9 mouse cellular contexts compared by ENCODE assay signal in genomic region chr12:86835899-86836298, GRCm38 (mm10). TPM values are rescaled to one million over a fixed set of nuclear protein-coding genes. Genes with fewer than 3 reads are reported as not detected.
DNase-seq lines count a peak whose midpoint lies in the region; ATAC-seq and TF ChIP-seq lines count a peak whose summit lies in the region.
"Had no signal": no experiment of that assay in that cellular context is flagged by ENCODE, and none has a peak within 500 bp of the region (broad histone marks: within the 10 kb centered on the region; RNA-seq: fewer than 3 reads in every experiment).

No protein-coding gene starts in this region.

- no peaks in the 10 kb centered on the region for H3K36me3 ChIP-seq in heart, embryonic 12.5 days
- H3K36me3 ChIP-seq in megakaryocyte, embryonic 14.5 days (replicated peaks; ENCODE audit: low read length) = no peaks in the 10 kb centered on the region
- H3K36me3 ChIP-seq in heart, embryonic 14.5 days (ENCODE audit: control insufficient read depth, insufficient read depth, low read length) = no peaks in the 10 kb centered on the region
- H3K36me3 ChIP-seq in small intestine, adult 2 months (ENCODE audit: control insufficient read depth, insufficient read depth, low read length) = no peaks in the 10 kb centered on the region
- H3K36me3 ChIP-seq in forebrain, postnatal 0 days (ENCODE audit: insufficient read depth) = no peaks in the 10 kb centered on the region

- ATAC-seq in heart, embryonic 12.5 days (ENCODE audit: insufficient number of reproducible peaks, low FRiP score) = no peak
- ATAC-seq in megakaryocyte, adult 5-6 weeks (ENCODE audit: poor library complexity, severe bottlenecking) = no peak
- ATAC-seq in heart, embryonic 14.5 days (ENCODE audit: insufficient number of reproducible peaks, insufficient read depth, low FRiP score, low read depth) = no peak
- ATAC-seq in forebrain, postnatal 0 days = no peak

- H3K27me3 ChIP-seq in heart, embryonic 12.5 days (replicated peaks) = no peaks in the 10 kb centered on the region
- H3K27me3 ChIP-seq in megakaryocyte, embryonic 14.5 days (replicated peaks) = no peaks in the 10 kb centered on the region
- no peaks in the 10 kb centered on the region for H3K27me3 ChIP-seq in heart, embryonic 14.5 days (ENCODE audit: control insufficient read depth, insufficient read depth, low read length)
- H3K27me3 ChIP-seq in small intestine, adult 2 months (ENCODE audit: control insufficient read depth, insufficient read depth, low read length) = no peaks in the 10 kb centered on the region
- H3K27me3 ChIP-seq in forebrain, postnatal 0 days (ENCODE audit: insufficient read depth, low read length) = no peaks in the 10 kb centered on the region

- peak overlapping the region; percentile 60; the same call in 1 of the 2 replicates for H3K4me2 ChIP-seq in heart, embryonic 12.5 days
- H3K4me2 ChIP-seq in heart, embryonic 14.5 days (ENCODE audit: low read length) = peak overlapping the region; percentile 59; the same call in 1 of the 2 replicates
- H3K4me2 ChIP-seq in forebrain, postnatal 0 days (ENCODE audit: low read depth) = no peak overlapping the region
- H3K4me2 ChIP-seq: midbrain, embryonic 11.5 days had no signal

- WGBS in heart, embryonic 12.5 days = 69% methylated on average over 3 of the region's 3 CpGs
- WGBS in heart, embryonic 14.5 days = 84% methylated on average over 3 of the region's 3 CpGs
- 75% methylated on average over 3 of the region's 3 CpGs for WGBS in small intestine, adult 2 months
- 90% methylated on average over 3 of the region's 3 CpGs for WGBS in forebrain, postnatal 0 days

- no peak for DNase-seq in heart, postnatal 4 days
- no peak for DNase-seq in left cerebral cortex, postnatal 10 days (ENCODE audit: extremely low spot score in 1 of 2, low spot score in 2 of 2)
- DNase-seq in forebrain, postnatal 0 days = no peak

- no peak for TF ChIP-seq CTCF in small intestine, adult 2 months (IDR thresholded peaks at IDR 0.05; ENCODE audit: extremely low read depth, insufficient read length, insufficient replicate concordance, low read depth, low read length)
- no peak for TF ChIP-seq CTCF in forebrain, postnatal 0 days (IDR thresholded peaks at IDR 0.05; ENCODE audit: low read depth)

- H3K9ac ChIP-seq in heart, embryonic 12.5 days = no peak overlapping the region
- no peak overlapping the region for H3K9ac ChIP-seq in heart, embryonic 14.5 days (ENCODE audit: low read length)
- H3K9ac ChIP-seq in forebrain, postnatal 0 days = no peak overlapping the region

- peaks cover 67% of the 10 kb centered on the region for H3K4me1 ChIP-seq in heart, embryonic 12.5 days (replicated peaks)
- H3K4me1 ChIP-seq in megakaryocyte, embryonic 14.5 days = peaks cover 98% of the 10 kb centered on the region
- H3K4me1 ChIP-seq in heart, embryonic 14.5 days (ENCODE audit: control insufficient read depth in 2 of 2, insufficient read depth in 2 of 2, low read length in 2 of 2) = peaks cover 45 to 62% of the 10 kb centered on the region in 2 experiments
- H3K4me1 ChIP-seq in small intestine, adult 2 months (ENCODE audit: control insufficient read depth, insufficient read depth, insufficient read length, low read length) = peaks cover 33% of the 10 kb centered on the region
- H3K4me1 ChIP-seq in forebrain, postnatal 0 days (ENCODE audit: insufficient read depth) = peaks cover 15% of the 10 kb centered on the region

- H3K4me3 ChIP-seq in heart, embryonic 12.5 days = no peak overlapping the region
- peak overlapping the region; percentile 90 for H3K4me3 ChIP-seq in megakaryocyte, embryonic 14.5 days (replicated peaks)
- no peak overlapping the region for H3K4me3 ChIP-seq in heart, embryonic 14.5 days (ENCODE audit: control insufficient read depth in 1 of 2, insufficient read depth in 1 of 2, low read depth in 1 of 2, low read length in 2 of 2)
- H3K4me3 ChIP-seq in small intestine, adult 2 months (ENCODE audit: low read depth, low read length) = no peak overlapping the region
- no peak overlapping the region for H3K4me3 ChIP-seq in forebrain, postnatal 0 days (ENCODE audit: low read depth, low read length)

- H3K9me3 ChIP-seq in heart, embryonic 12.5 days (replicated peaks) = no peaks in the 10 kb centered on the region
- no peaks in the 10 kb centered on the region for H3K9me3 ChIP-seq in megakaryocyte, embryonic 14.5 days
- no peaks in the 10 kb centered on the region for H3K9me3 ChIP-seq in heart, embryonic 14.5 days (ENCODE audit: control insufficient read depth, low read length)
- H3K9me3 ChIP-seq in forebrain, postnatal 0 days (ENCODE audit: low read length) = no peaks in the 10 kb centered on the region

- TF ChIP-seq POLR2A in small intestine, adult 2 months (IDR thresholded peaks at IDR 0.05; ENCODE audit: low read depth, low read length) = no peak

- peak overlapping the region; percentile 80; the same call in 1 of the 2 replicates for H3K27ac ChIP-seq in heart, embryonic 12.5 days (ENCODE audit: poor library complexity, severe bottlenecking)
- peak overlapping the region in 1 of 2 experiments; percentile 85; a peak in 2 of 4 replicates for H3K27ac ChIP-seq in heart, embryonic 14.5 days (replicated peaks in 1 of 2; ENCODE audit: control insufficient read depth in 1 of 2, insufficient read depth in 1 of 2, low read depth in 2 of 2, low read length in 2 of 2)
- peak overlapping the region; percentile 76; the same call in 1 of the 2 replicates for H3K27ac ChIP-seq in small intestine, adult 2 months (ENCODE audit: insufficient read depth, low read depth, low read length)
- no peak overlapping the region for H3K27ac ChIP-seq in forebrain, postnatal 0 days (ENCODE audit: low read depth, low read length)

- intact Hi-C loops in left cerebral cortex, postnatal 10 days (cut with DNase I) = no loop called here

RNA-seq across cellular contexts. Expression of gene Irf2bpl, which starts 48.7 kb away (rescaled TPM):
- 57.8 and 59.5 TPM in 2 replicates for polyA plus RNA-seq in heart, embryonic 12.5 days (2016; fragmentation: Nextera tagmentation; extraction: Ambion mirVana)
- total RNA-seq in heart, postnatal 4 days (2021) = 10 to 100 TPM; 85.8 to 86.2 TPM
- 32.7 and 46.2 TPM in 2 replicates for polyA plus RNA-seq in megakaryocyte, embryonic 14.5 days (2012; ENCODE audit: insufficient read depth, low replicate concordance)
- total RNA-seq in megakaryocyte, adult 5-6 weeks (2015) = 3.0 and 3.6 TPM in 2 replicates
- 1.4 and 3.5 TPM in 2 replicates for total RNA-seq in megakaryocyte, adult 5-6 weeks (2017)
- polyA plus RNA-seq in heart, embryonic 14.5 days (2014; fragmentation: Nextera tagmentation; extraction: Ambion mirVana) = 32.8 and 36.1 TPM in 2 replicates
- polyA plus RNA-seq in small intestine, adult 2 months (2012; rRNA removed) = 17.5 and 30.5 TPM in 2 replicates
- total RNA-seq in left cerebral cortex, postnatal 10 days (2021) = 10 to 100 TPM; 86.4 to 89.5 TPM
- 134 and 161 TPM in 2 replicates for total RNA-seq in forebrain, postnatal 0 days (2014; rRNA removed)
- 86.3 and 95.7 TPM in 2 replicates for polyA plus RNA-seq in forebrain, postnatal 0 days (2015; fragmentation: Nextera tagmentation; extraction: Ambion mirVana)
